In the genomic region with DNA sequence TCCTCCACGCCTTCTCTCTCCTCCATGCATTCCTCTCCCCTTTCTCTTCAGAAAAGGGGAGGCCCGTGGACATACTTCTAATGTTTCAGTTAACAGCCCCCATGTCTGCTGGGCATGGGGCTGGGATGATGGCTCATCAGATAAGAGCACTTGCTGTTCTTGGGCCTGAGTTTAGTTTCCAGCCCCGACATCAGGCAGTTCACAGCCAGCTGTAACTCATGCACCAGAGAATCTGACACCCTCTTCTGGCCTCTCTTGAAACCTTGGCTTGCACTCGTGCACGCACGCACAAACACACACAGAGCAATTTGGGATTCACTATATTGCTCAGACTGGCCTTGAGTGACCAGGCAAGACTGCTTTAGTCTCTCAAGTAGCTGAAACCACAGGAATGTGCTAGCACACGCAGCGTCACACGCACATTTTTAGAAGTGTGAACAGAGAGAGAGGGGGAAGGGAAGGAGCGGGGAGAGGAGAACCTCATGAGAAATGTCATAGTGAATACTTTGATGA, we compare ENCODE assay signal across 19 mouse cellular contexts. TPM values are rescaled to one million over a fixed set of nuclear protein-coding genes. Genes with fewer than 3 reads are reported as not detected.
DNase-seq lines count a peak whose midpoint lies in the region; ATAC-seq and TF ChIP-seq lines count a peak whose summit lies in the region.
"Had no signal": no experiment of that assay in that cellular context is flagged by ENCODE, and none has a peak within 500 bp of the region (broad histone marks: within the 10 kb centered on the region; RNA-seq: fewer than 3 reads in every experiment).

Gene Tph1, minus strand, starts transcription at position 378 of the 513 bp plus-strand sequence.

- no peak within 1 kb of the TSS for H3K4me2 ChIP-seq in embryonic facial prominence, embryonic 14.5 days (ENCODE audit: low read depth, low read length)
- no peak within 1 kb of the TSS for H3K4me2 ChIP-seq in hindbrain, embryonic 11.5 days (replicated peaks; ENCODE audit: low read depth, low read length)
- H3K4me2 ChIP-seq in hindbrain, embryonic 14.5 days (replicated peaks) = no peak within 1 kb of the TSS
- no peak within 1 kb of the TSS for H3K4me2 ChIP-seq in lung, postnatal 0 days (replicated peaks; ENCODE audit: low read depth, low read length)
- no peak within 1 kb of the TSS for H3K4me2 ChIP-seq in midbrain, embryonic 15.5 days
- H3K4me2 ChIP-seq: embryonic facial prominence, embryonic 15.5 days; forebrain, embryonic 12.5 days; hindbrain, embryonic 13.5 days; intestine, embryonic 15.5 days; limb, embryonic 15.5 days had no signal

- H3K27me3 ChIP-seq in embryonic facial prominence, embryonic 14.5 days (replicated peaks; ENCODE audit: control insufficient read depth, insufficient read depth, low read length) = peaks cover 8% of the 10 kb centered on the region; the same call in 1 of the 2 replicates
- H3K27me3 ChIP-seq in embryonic facial prominence, embryonic 10.5 days (replicated peaks; ENCODE audit: low read depth, poor library complexity, severe bottlenecking) = peaks cover 21% of the 10 kb centered on the region
- H3K27me3 ChIP-seq in hindbrain, embryonic 11.5 days (ENCODE audit: control insufficient read depth, insufficient read depth, low read length) = no peaks in the 10 kb centered on the region; the same call in 1 of the 2 replicates
- H3K27me3 ChIP-seq in hindbrain, embryonic 14.5 days (ENCODE audit: control insufficient read depth, insufficient read depth, low read length) = no peaks in the 10 kb centered on the region
- no peaks in the 10 kb centered on the region for H3K27me3 ChIP-seq in lung, postnatal 0 days (replicated peaks; ENCODE audit: insufficient read depth, low read length)
- H3K27me3 ChIP-seq in midbrain, embryonic 15.5 days (replicated peaks) = no peaks in the 10 kb centered on the region

- no peaks in the 10 kb centered on the region for H3K36me3 ChIP-seq in embryonic facial prominence, embryonic 14.5 days (ENCODE audit: control insufficient read depth, insufficient read depth, low read length)
- H3K36me3 ChIP-seq in embryonic facial prominence, embryonic 10.5 days (replicated peaks) = no peaks in the 10 kb centered on the region
- no peaks in the 10 kb centered on the region for H3K36me3 ChIP-seq in hindbrain, embryonic 11.5 days (ENCODE audit: control insufficient read depth, insufficient read depth, low read length)
- H3K36me3 ChIP-seq in hindbrain, embryonic 14.5 days (replicated peaks; ENCODE audit: control insufficient read depth, insufficient read depth) = no peaks in the 10 kb centered on the region
- no peaks in the 10 kb centered on the region for H3K36me3 ChIP-seq in lung, postnatal 0 days (ENCODE audit: insufficient read depth, low read length)
- H3K36me3 ChIP-seq in midbrain, embryonic 15.5 days (replicated peaks) = no peaks in the 10 kb centered on the region
- H3K36me3 ChIP-seq: embryonic facial prominence, embryonic 15.5 days; forebrain, embryonic 12.5 days; hindbrain, embryonic 13.5 days; intestine, embryonic 15.5 days; limb, embryonic 15.5 days had no signal

- no peak within 1 kb of the TSS for H3K4me3 ChIP-seq in embryonic facial prominence, embryonic 14.5 days (ENCODE audit: low read depth, low read length)
- no peak within 1 kb of the TSS for H3K4me3 ChIP-seq in embryonic facial prominence, embryonic 10.5 days
- no peak within 1 kb of the TSS for H3K4me3 ChIP-seq in hindbrain, embryonic 11.5 days (ENCODE audit: low read depth, low read length)
- no peak within 1 kb of the TSS for H3K4me3 ChIP-seq in hindbrain, embryonic 14.5 days (replicated peaks; ENCODE audit: low read length)
- H3K4me3 ChIP-seq in lung, postnatal 0 days (ENCODE audit: low read depth, low read length) = no peak within 1 kb of the TSS
- no peak within 1 kb of the TSS for H3K4me3 ChIP-seq in lung, adult 2 months (replicated peaks; ENCODE audit: extremely low read depth, low read depth, low read length)
- no peak within 1 kb of the TSS for H3K4me3 ChIP-seq in midbrain, embryonic 15.5 days
- H3K4me3 ChIP-seq: embryonic facial prominence, embryonic 15.5 days; forebrain, embryonic 12.5 days; hindbrain, embryonic 13.5 days; intestine, embryonic 15.5 days; limb, embryonic 15.5 days had no signal

- TF ChIP-seq CTCF in lung, postnatal 0 days (IDR thresholded peaks at IDR 0.05) = no peak
- no peak for TF ChIP-seq CTCF in lung, adult 2 months (IDR thresholded peaks at IDR 0.05; ENCODE audit: insufficient read depth, low read length)

- peak; percentile 19 for DNase-seq in embryonic facial prominence, embryonic 14.5 days (ENCODE audit: low spot score)
- no peak for DNase-seq in embryonic facial prominence, embryonic 10.5 days (ENCODE audit: low spot score)
- DNase-seq in hindbrain, embryonic 11.5 days (ENCODE audit: low spot score) = no peak
- no peak for DNase-seq in hindbrain, embryonic 14.5 days (ENCODE audit: low spot score)
- peak; percentile 34 for DNase-seq in lung, postnatal 0 days (ENCODE audit: low spot score)
- DNase-seq in lung, adult 2 months = no peak
- DNase-seq in skeletal muscle tissue, adult 2 months (ENCODE audit: low read depth, low spot score) = peak; percentile 69
- DNase-seq: adrenal gland, postnatal 36 days; cerebellum, adult 2 months; kidney, postnatal 36 days; right cerebral cortex, postnatal 14 days; thymus, postnatal 25 days had no signal

- no peak for TF ChIP-seq POLR2A in lung, adult 2 months (IDR thresholded peaks at IDR 0.05; ENCODE audit: borderline replicate concordance, extremely low read depth, low read depth, low read length)

- 27% methylated on average over 10 of the region's 10 CpGs for WGBS in embryonic facial prominence, embryonic 14.5 days
- 59% methylated on average over 10 of the region's 10 CpGs for WGBS in embryonic facial prominence, embryonic 10.5 days
- WGBS in hindbrain, embryonic 11.5 days = 67% methylated on average over 10 of the region's 10 CpGs
- WGBS in hindbrain, embryonic 14.5 days = 67% methylated on average over 10 of the region's 10 CpGs
- WGBS in lung, postnatal 0 days = 15% methylated on average over 10 of the region's 10 CpGs
- 30% methylated on average over 10 of the region's 10 CpGs for WGBS in lung, adult 2 months
- 72% methylated on average over 10 of the region's 10 CpGs for WGBS in midbrain, embryonic 15.5 days

- ATAC-seq in embryonic facial prominence, embryonic 14.5 days (ENCODE audit: low read depth) = no peak
- no peak for ATAC-seq in hindbrain, embryonic 11.5 days (ENCODE audit: low FRiP score)
- no peak for ATAC-seq in hindbrain, embryonic 14.5 days (ENCODE audit: low FRiP score)
- peak; percentile 57 for ATAC-seq in lung, postnatal 0 days
- ATAC-seq in midbrain, embryonic 15.5 days (replicated peaks) = no peak
- ATAC-seq: intestine, embryonic 15.5 days; Patski had no signal

- no peak within 1 kb of the TSS for H3K27ac ChIP-seq in embryonic facial prominence, embryonic 14.5 days (replicated peaks; ENCODE audit: low read depth, low read length)
- H3K27ac ChIP-seq in embryonic facial prominence, embryonic 10.5 days (replicated peaks) = no peak within 1 kb of the TSS
- H3K27ac ChIP-seq in hindbrain, embryonic 11.5 days (ENCODE audit: low read depth, low read length) = no peak within 1 kb of the TSS
- no peak within 1 kb of the TSS for H3K27ac ChIP-seq in hindbrain, embryonic 14.5 days
- no peak within 1 kb of the TSS for H3K27ac ChIP-seq in lung, postnatal 0 days (ENCODE audit: low read length)
- no peak within 1 kb of the TSS for H3K27ac ChIP-seq in midbrain, embryonic 15.5 days
- H3K27ac ChIP-seq: embryonic facial prominence, embryonic 15.5 days; forebrain, embryonic 12.5 days; hindbrain, embryonic 13.5 days; intestine, embryonic 15.5 days; limb, embryonic 15.5 days had no signal

- no peaks in the 10 kb centered on the region for H3K9me3 ChIP-seq in embryonic facial prominence, embryonic 14.5 days (ENCODE audit: control insufficient read depth, low read length)
- H3K9me3 ChIP-seq in embryonic facial prominence, embryonic 10.5 days = no peaks in the 10 kb centered on the region
- no peaks in the 10 kb centered on the region for H3K9me3 ChIP-seq in hindbrain, embryonic 11.5 days (ENCODE audit: control insufficient read depth, low read length)
- H3K9me3 ChIP-seq in hindbrain, embryonic 14.5 days (ENCODE audit: control insufficient read depth, low read length) = no peaks in the 10 kb centered on the region
- no peaks in the 10 kb centered on the region for H3K9me3 ChIP-seq in lung, postnatal 0 days (ENCODE audit: low read length)
- H3K9me3 ChIP-seq in midbrain, embryonic 15.5 days = no peaks in the 10 kb centered on the region
- H3K9me3 ChIP-seq: embryonic facial prominence, embryonic 15.5 days; forebrain, embryonic 12.5 days; hindbrain, embryonic 13.5 days; intestine, embryonic 15.5 days; limb, embryonic 15.5 days had no signal

- no peak for TF ChIP-seq EP300 in lung, postnatal 0 days (IDR thresholded peaks at IDR 0.05)

- H3K4me1 ChIP-seq in embryonic facial prominence, embryonic 14.5 days (ENCODE audit: control insufficient read depth, insufficient read depth, low read length) = peaks cover 5% of the 10 kb centered on the region; the same call in 1 of the 2 replicates
- H3K4me1 ChIP-seq in embryonic facial prominence, embryonic 10.5 days = peaks cover 13% of the 10 kb centered on the region
- H3K4me1 ChIP-seq in hindbrain, embryonic 11.5 days (replicated peaks; ENCODE audit: control insufficient read depth, insufficient read depth, low read length) = no peaks in the 10 kb centered on the region
- peaks cover 3% of the 10 kb centered on the region; the same call in 1 of the 2 replicates for H3K4me1 ChIP-seq in hindbrain, embryonic 14.5 days (replicated peaks; ENCODE audit: control insufficient read depth, insufficient read depth, low read length)
- H3K4me1 ChIP-seq in lung, postnatal 0 days (ENCODE audit: insufficient read depth, low read depth, low read length) = no peaks in the 10 kb centered on the region
- H3K4me1 ChIP-seq in lung, adult 2 months (ENCODE audit: control insufficient read depth, insufficient read depth, low read length) = no peaks in the 10 kb centered on the region
- peaks cover 4% of the 10 kb centered on the region; the same call in 1 of the 2 replicates for H3K4me1 ChIP-seq in midbrain, embryonic 15.5 days

- no peak within 1 kb of the TSS for H3K9ac ChIP-seq in embryonic facial prominence, embryonic 14.5 days (ENCODE audit: low read depth, low read length)
- 0 out of 2 replicates have a peak within 1 kb of the TSS, but pooled peaks have one; percentile 4 for H3K9ac ChIP-seq in hindbrain, embryonic 11.5 days (ENCODE audit: low read depth, low read length)
- no peak within 1 kb of the TSS for H3K9ac ChIP-seq in hindbrain, embryonic 14.5 days
- no peak within 1 kb of the TSS for H3K9ac ChIP-seq in lung, postnatal 0 days (replicated peaks; ENCODE audit: low read depth)
- H3K9ac ChIP-seq in midbrain, embryonic 15.5 days = no peak within 1 kb of the TSS
- H3K9ac ChIP-seq: embryonic facial prominence, embryonic 15.5 days; forebrain, embryonic 12.5 days; hindbrain, embryonic 13.5 days; intestine, embryonic 15.5 days; limb, embryonic 15.5 days had no signal

RNA-seq across cellular contexts. Expression of gene Tph1, which starts in this region (rescaled TPM):
- 0.83 and 1.9 TPM in 2 replicates for polyA plus RNA-seq in embryonic facial prominence, embryonic 14.5 days (2014; fragmentation: Nextera tagmentation; extraction: Ambion mirVana)
- 0.25 and 0.27 TPM in 2 replicates for polyA plus RNA-seq in embryonic facial prominence, embryonic 10.5 days (2016; fragmentation: Nextera tagmentation; extraction: Ambion mirVana)
- polyA plus RNA-seq in hindbrain, embryonic 11.5 days (2014; fragmentation: Nextera tagmentation; extraction: Ambion mirVana) = 0.61 TPM in 1 of 2 replicates, not detected in the other
- 0.19 and 0.70 TPM in 2 replicates for polyA plus RNA-seq in hindbrain, embryonic 14.5 days (2014; fragmentation: Nextera tagmentation; extraction: Ambion mirVana)
- polyA plus RNA-seq in lung, postnatal 0 days (2015; fragmentation: Nextera tagmentation; extraction: Ambion mirVana) = 0.27 and 0.32 TPM in 2 replicates
- polyA plus RNA-seq in lung, adult 2 months (2012; rRNA removed) = 0.09 TPM in 1 of 2 replicates, not detected in the other
- polyA plus RNA-seq in midbrain, embryonic 15.5 days (2015; fragmentation: Nextera tagmentation; extraction: Ambion mirVana) = 0.78 and 0.80 TPM in 2 replicates
- polyA plus RNA-seq: cerebellum, adult 2 months; Patski had no signal

Comparison
In these comparisons a context has a peak if more than half of its experiments do, and no peak if none do; other contexts are left out.
1. DNase-seq: peak in embryonic facial prominence, embryonic 14.5 days (single experiment) and skeletal muscle tissue, adult 2 months (single experiment); none in embryonic facial prominence, embryonic 10.5 days (single experiment), hindbrain, embryonic 11.5 days (single experiment), hindbrain, embryonic 14.5 days (single experiment) and lung, adult 2 months (single experiment).
2. Peak in DNase-seq and ATAC-seq in lung, postnatal 0 days; RNA of the gene not detected or under 1 TPM.